Mouse (Mus musculus) E14TG2a.4 (cell line): ENCODE results near the gene Enc1.

Experiments used
- CTCF ChIP-seq: conservative IDR thresholded peaks from 2 replicates; pipeline ENCODE4 v1.5.1; 2014; ENCODE audit warnings: low read length
- NANOG ChIP-seq: IDR thresholded peaks from 2 replicates; pipeline ENCODE4 v1.6.1; 2014; ENCODE audit warnings: borderline replicate concordance, low read length, mixed read lengths
- POU5F1 ChIP-seq: IDR thresholded peaks from 2 replicates; pipeline ENCODE4 v1.6.1; 2014; ENCODE audit warnings: low read length, borderline replicate concordance

DNA sequence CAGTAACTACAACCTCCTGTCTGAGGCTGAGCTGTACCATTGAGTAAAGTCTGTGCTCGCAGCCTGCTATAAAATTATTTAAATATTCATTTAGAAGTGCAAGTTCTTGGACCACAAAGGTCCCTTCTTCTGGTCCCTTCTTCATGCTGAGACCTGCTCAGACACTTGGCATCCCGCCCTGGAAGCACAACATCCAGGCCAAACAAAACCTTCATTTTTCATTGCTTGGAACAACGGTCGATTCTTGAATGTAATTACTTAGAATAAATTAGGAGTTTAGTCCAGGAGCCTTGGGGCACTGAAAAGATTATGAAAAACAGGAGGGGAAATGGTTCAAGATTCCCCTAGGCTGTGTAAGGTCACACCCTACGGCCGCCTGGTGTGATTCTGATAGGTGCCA is 5.0 kb upstream of the Enc1 start:
- TF ChIP-seq CTCF, result no peak
- TF ChIP-seq POU5F1, result no peak
- TF ChIP-seq NANOG, result no peak
